Mouse (Mus musculus) liver, embryonic 11.5 days (tissue): ENCODE results near the gene Lgr4. TPM values are rescaled to one million over a fixed set of nuclear protein-coding genes. Genes with fewer than 3 reads are reported as not detected.
"Not testable (repeated sequence)": the region's sequence is repeated elsewhere in the genome, so short reads cannot be mapped to it uniquely, and the experiment has no call there.

Experiments
- ATAC-seq: fragments of 200-750 bp; cut with Nextera tagmentation; replicated peaks from 2 replicates; pipeline ENCODE4 v1.8.0; 2017; ENCODE audit warnings: moderate number of reproducible peaks, mild to moderate bottlenecking, moderate TSS enrichment, moderate library complexity; ENCODE audit not compliant: low FRiP score
- DNase-seq: peaks from one replicate; pipeline ENCODE4 v3.0.0-alpha.2; 2017; ENCODE audit warnings: low spot score
- H3K27ac ChIP-seq: fragments of 300-500 bp; sonication (generic); 2 replicates; pipeline ENCODE4 v1.5.1; 2014; ENCODE audit warnings: mild to moderate bottlenecking, low read depth, low read length, control low read depth
- H3K27me3 ChIP-seq: fragments of 300-500 bp; sonication (generic); replicated peaks from 2 replicates; pipeline ENCODE4 v1.6.1; 2014; ENCODE audit warnings: low read length, mixed read lengths; ENCODE audit not compliant: control insufficient read depth, insufficient read depth
- H3K36me3 ChIP-seq: fragments of 300-500 bp; sonication (generic); 2 replicates; pipeline ENCODE4 v1.6.1; 2014; ENCODE audit warnings: mild to moderate bottlenecking, low read length, moderate library complexity, mixed read lengths; ENCODE audit not compliant: control insufficient read depth, insufficient read depth
- H3K4me1 ChIP-seq: fragments of 300-500 bp; sonication (generic); replicated peaks from 2 replicates; pipeline ENCODE4 v1.6.1; 2014; ENCODE audit warnings: low read length, mixed read lengths; ENCODE audit not compliant: control insufficient read depth, insufficient read depth
- H3K4me2 ChIP-seq: fragments of 300-500 bp; sonication (generic); 2 replicates; pipeline ENCODE4 v1.6.1; 2014; ENCODE audit warnings: mild to moderate bottlenecking, control low read depth, moderate library complexity
- H3K4me3 ChIP-seq: fragments of 300-500 bp; sonication (generic); 2 replicates; pipeline ENCODE4 v1.5.1; 2014; ENCODE audit warnings: low read depth, low read length, control low read depth
- H3K9ac ChIP-seq: fragments of 300-500 bp; sonication (generic); 2 replicates; pipeline ENCODE4 v1.6.1; 2014; ENCODE audit warnings: low read depth, low read length, control low read depth
- H3K9me3 ChIP-seq: fragments of 300-500 bp; sonication (generic); 2 replicates; pipeline ENCODE4 v1.6.1; 2016; ENCODE audit warnings: low read length, inconsistent platforms, mixed read lengths; ENCODE audit not compliant: control insufficient read depth
- WGBS: fragments of 180-500 bp; shearing (Covaris S2); extraction: QIAGEN DNeasy Blood & Tissue Kit; methylation state at CpG from one replicate; pipeline ENCODE4 v1.1.7; 2014; 5-methylcytosine and 5-hydroxymethylcytosine counted together
- polyA plus RNA-seq: library from polyadenylated mRNA; unstranded; fragments of >200 nt; fragmentation: Nextera tagmentation; extraction: Ambion mirVana; gene quantifications from 2 replicates; pipeline ENCODE4 v1.2.1, GENCODE M21; 2014

The Lgr4 gene
- 9.5 and 10.0 TPM in 2 replicates for polyA plus RNA-seq

GRCm38 (mm10) chr2:109917496-109918413, at the start of gene Lgr4:
Gene Lgr4, plus strand, starts transcription at chr2:109917647.
- Histone ChIP-seq H3K27ac (peak within 1 kb of the TSS; percentile 97), H3K9ac (peak within 1 kb of the TSS; percentile 93), H3K36me3 (no peaks in the 10 kb centered on the region), H3K4me3 (peak within 1 kb of the TSS; percentile 92), H3K9me3 (no peaks in the 10 kb centered on the region), H3K4me2 (peak within 1 kb of the TSS; percentile 96), H3K27me3 (no peaks in the 10 kb centered on the region), H3K4me1 (peaks cover 29% of the 10 kb centered on the region)
- under 1% methylated on average over 97 of the region's 111 CpGs for WGBS
- ATAC-seq, result peak; percentile 97
- DNase-seq, result peak; percentile 95

GRCm38 (mm10) chr2:109879429-109879828, 38.0 kb upstream of the Lgr4 start:
- H3K4me3 ChIP-seq, H3K9ac ChIP-seq, H3K4me2 ChIP-seq, H3K4me1 ChIP-seq, DNase-seq, H3K27me3 ChIP-seq, ATAC-seq, H3K27ac ChIP-seq, H3K9me3 ChIP-seq, H3K36me3 ChIP-seq: not testable (repeated sequence)
- WGBS, result 72% methylated on average over 4 of the region's 4 CpGs

- DNase-seq (no peak), ATAC-seq (no peak)
- WGBS, result 56% methylated on average over 2 of the region's 2 CpGs
- no peaks in the 10 kb centered on the region for H3K4me1 ChIP-seq
- H3K9me3 ChIP-seq, result no peaks in the 10 kb centered on the region
- H3K36me3 ChIP-seq, result no peaks in the 10 kb centered on the region
- H3K4me2 ChIP-seq, result no peak overlapping the region
- H3K9ac ChIP-seq, result no peak overlapping the region
- H3K27ac ChIP-seq, result no peak overlapping the region
- no peaks in the 10 kb centered on the region; the same call in 1 of the 2 replicates for H3K27me3 ChIP-seq
- H3K4me3 ChIP-seq, result no peak overlapping the region
These were observed 36.3 kb upstream of the Lgr4 start for GRCm38 (mm10) chr2:109881111-109881510.

GRCm38 (mm10) chr2:109881625-109882024, 35.8 kb upstream of the Lgr4 start:
- 60% methylated on average over 1 of the region's 1 CpGs for WGBS
- Histone ChIP-seq H3K36me3 (no peaks in the 10 kb centered on the region), H3K4me2 (no peak overlapping the region), H3K27me3 (no peaks in the 10 kb centered on the region; the same call in 1 of the 2 replicates), H3K27ac (no peak overlapping the region), H3K9ac (no peak overlapping the region), H3K9me3 (no peaks in the 10 kb centered on the region), H3K4me1 (no peaks in the 10 kb centered on the region), H3K4me3 (no peak overlapping the region)
- no peak for DNase-seq
- no peak for ATAC-seq

GRCm38 (mm10) chr2:109884106-109884505, 33.3 kb upstream of the Lgr4 start:
- Histone ChIP-seq H3K4me2 (no peak overlapping the region), H3K4me1 (no peaks in the 10 kb centered on the region), H3K9me3 (no peaks in the 10 kb centered on the region), H3K27me3 (no peaks in the 10 kb centered on the region; the same call in 1 of the 2 replicates), H3K9ac (no peak overlapping the region), H3K4me3 (no peak overlapping the region), H3K36me3 (no peaks in the 10 kb centered on the region), H3K27ac (no peak overlapping the region)
- no peak for ATAC-seq
- DNase-seq, result no peak
- WGBS, result 71% methylated on average over 4 of the region's 4 CpGs

- no peak for DNase-seq
- ATAC-seq, result no peak
- 59% methylated on average over 4 of the region's 4 CpGs for WGBS
These were observed 32.9 kb upstream of the Lgr4 start for GRCm38 (mm10) chr2:109884507-109884906.

GRCm38 (mm10) chr2:109890068-109890467, 27.4 kb upstream of the Lgr4 start:
- DNase-seq (no peak), ATAC-seq (no peak)
- Histone ChIP-seq H3K36me3 (no peaks in the 10 kb centered on the region; the same call in 1 of the 2 replicates), H3K4me2 (peak overlapping the region; percentile 57), H3K9ac (peak overlapping the region; percentile 92; the same call in 1 of the 2 replicates), H3K27ac (no peak overlapping the region; the same call in 1 of the 2 replicates), H3K9me3 (no peaks in the 10 kb centered on the region), H3K4me1 (peaks cover 10% of the 10 kb centered on the region), H3K4me3 (peak overlapping the region; percentile 85), H3K27me3 (no peaks in the 10 kb centered on the region)
- WGBS, result 41% methylated on average over 4 of the region's 4 CpGs

More at GRCm38 (mm10) chr2:109884507-109884906, 32.9 kb upstream of the Lgr4 start:
- Histone ChIP-seq H3K36me3 (no peaks in the 10 kb centered on the region), H3K27ac (no peak overlapping the region), H3K4me1 (no peaks in the 10 kb centered on the region), H3K9me3 (no peaks in the 10 kb centered on the region), H3K27me3 (no peaks in the 10 kb centered on the region; the same call in 1 of the 2 replicates), H3K4me3 (no peak overlapping the region), H3K9ac (no peak overlapping the region), H3K4me2 (no peak overlapping the region)

- peak; percentile 94 for DNase-seq
- Histone ChIP-seq H3K4me1 (peaks cover 10% of the 10 kb centered on the region), H3K27ac (peak within 1 kb of the TSS; percentile 58), H3K4me2 (peak within 1 kb of the TSS; percentile 92), H3K27me3 (no peaks in the 10 kb centered on the region), H3K36me3 (peaks cover 3% of the 10 kb centered on the region), H3K4me3 (peak within 1 kb of the TSS; percentile 85), H3K9me3 (no peaks in the 10 kb centered on the region), H3K9ac (peak within 1 kb of the TSS; percentile 92)
- ATAC-seq, result peak; percentile 100
- WGBS, result under 1% methylated on average over 42 of the region's 42 CpGs
These were observed 26.9 kb upstream of the Lgr4 start, which contains the start of gene Lin7c for GRCm38 (mm10) chr2:109890597-109890996. Gene Lin7c, plus strand, starts transcription at chr2:109890853.
